Mouse (Mus musculus) c-Kit-positive CD71-positive TER-119-positive erythroid progenitor cells, embryonic 14.5 days (primary cell): ENCODE results near the gene Tex2.
"Not testable (repeated sequence)": the region's sequence is repeated elsewhere in the genome, so short reads cannot be mapped to it uniquely, and the experiment has no call there.

Experiments used
- DNase-seq: peaks from one replicate; pipeline ENCODE4 v3.0.0-alpha.2; 2013; ENCODE audit warnings: low spot score

The Tex2 gene

DNA sequence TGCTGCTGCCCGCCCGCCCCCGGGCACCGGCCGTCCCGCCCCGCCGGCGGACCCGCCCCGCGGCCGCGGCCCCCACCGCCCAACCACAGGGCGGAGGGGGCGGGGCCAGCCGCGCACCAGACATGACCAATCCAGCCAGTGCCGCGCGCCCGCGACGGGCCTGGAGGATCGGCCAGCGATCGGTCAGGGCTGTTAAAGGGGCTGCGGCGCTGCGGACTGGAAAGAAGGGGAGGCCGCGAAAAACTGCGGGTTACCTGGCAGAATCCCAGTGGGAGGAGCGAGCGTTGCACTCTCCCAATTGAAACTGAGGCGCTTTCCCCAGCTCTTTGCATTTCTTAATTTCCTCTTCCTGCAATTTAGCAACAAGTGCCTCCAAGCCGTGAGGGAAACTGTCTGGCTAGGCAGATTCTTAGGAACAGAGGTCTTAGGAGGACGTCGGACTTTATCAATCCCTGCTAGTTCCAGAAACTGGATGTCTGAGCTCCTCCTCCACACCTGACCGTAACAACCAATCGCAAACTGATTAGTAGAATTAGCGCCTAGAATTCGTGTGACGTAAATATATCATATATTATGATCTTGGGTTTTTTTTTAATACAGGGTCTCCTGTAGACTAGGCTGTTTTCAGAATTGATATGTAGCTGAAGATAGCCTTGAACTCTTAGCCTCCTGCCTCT is at the start of gene Tex2:
TSS of gene Tex2 (minus strand) at position 463 of the 677 bp plus-strand sequence.
- peak; percentile 91 for DNase-seq

DNA sequence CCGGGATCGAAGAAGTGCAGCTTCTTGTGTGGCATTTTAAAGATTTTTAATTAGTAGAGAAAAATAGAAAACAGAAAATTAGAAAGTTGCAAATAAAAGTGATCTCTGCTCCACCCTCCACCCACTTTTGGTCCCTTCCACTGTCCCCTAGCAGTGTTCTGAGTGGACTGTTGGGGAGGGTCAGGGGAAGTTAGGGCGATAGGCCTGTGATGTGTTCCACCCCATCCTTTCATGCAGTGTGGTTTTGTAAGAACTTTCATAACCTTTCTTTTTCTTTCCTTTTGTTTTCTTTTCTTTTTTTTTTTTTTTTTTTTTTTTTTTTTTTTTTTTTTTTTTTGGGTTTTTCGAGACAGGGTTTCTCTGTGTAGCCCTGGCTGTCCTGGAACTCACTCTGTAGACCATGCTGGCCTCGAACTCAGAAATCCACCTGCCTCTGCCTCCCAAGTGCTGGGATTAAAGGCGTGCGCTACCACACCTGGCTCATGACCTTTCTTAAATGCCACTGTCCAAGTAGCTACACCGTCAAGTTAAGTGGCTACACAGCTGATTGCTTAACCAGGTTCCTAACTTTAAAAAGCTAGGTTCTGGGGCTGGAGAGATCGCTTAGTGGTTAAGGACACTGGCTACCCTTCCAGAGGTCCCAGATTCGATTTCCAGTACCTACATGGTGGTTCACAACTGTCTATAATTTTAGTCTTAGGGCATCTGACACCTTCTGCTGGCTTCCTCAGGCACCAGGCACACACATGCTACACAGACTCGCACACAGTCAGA is 49.6 kb upstream of the Tex2 start:
- DNase-seq: no peak

DNA sequence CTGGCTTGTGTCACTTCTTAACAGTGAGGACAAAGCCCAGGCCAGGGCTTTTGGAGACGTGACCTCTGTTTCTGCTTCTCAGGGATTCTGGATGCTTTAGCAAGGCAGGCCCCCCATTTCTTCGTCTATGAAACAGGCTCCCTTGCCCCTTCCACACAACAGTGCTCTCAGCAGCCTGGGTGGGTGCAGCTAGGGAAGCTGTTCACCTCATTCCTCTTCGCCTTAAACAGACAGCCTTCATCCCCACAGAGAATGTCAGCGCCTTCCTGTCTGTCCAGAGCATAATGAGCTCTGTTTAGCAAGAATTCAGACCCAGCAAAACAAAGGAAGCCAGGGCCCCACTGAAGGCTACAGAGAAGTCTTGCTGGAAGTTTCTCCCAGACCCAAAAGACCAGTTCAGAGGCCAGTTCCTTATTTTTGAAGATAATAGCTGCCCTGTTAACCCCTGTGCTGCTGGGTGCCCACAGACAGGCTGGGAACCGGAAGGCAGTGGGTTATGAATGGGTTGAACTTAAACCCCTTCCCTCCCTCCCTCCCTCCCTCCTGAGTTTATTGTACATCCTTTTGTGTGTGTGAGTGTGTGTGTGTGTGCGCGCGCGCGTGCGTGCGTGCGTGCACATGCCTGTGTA is 47.3 kb upstream of the Tex2 start:
- DNase-seq: no peak

GRCm38 (mm10) chr11:106659598-106660295 is 46.5 kb upstream of the Tex2 start:
- DNase-seq: no peak

DNA sequence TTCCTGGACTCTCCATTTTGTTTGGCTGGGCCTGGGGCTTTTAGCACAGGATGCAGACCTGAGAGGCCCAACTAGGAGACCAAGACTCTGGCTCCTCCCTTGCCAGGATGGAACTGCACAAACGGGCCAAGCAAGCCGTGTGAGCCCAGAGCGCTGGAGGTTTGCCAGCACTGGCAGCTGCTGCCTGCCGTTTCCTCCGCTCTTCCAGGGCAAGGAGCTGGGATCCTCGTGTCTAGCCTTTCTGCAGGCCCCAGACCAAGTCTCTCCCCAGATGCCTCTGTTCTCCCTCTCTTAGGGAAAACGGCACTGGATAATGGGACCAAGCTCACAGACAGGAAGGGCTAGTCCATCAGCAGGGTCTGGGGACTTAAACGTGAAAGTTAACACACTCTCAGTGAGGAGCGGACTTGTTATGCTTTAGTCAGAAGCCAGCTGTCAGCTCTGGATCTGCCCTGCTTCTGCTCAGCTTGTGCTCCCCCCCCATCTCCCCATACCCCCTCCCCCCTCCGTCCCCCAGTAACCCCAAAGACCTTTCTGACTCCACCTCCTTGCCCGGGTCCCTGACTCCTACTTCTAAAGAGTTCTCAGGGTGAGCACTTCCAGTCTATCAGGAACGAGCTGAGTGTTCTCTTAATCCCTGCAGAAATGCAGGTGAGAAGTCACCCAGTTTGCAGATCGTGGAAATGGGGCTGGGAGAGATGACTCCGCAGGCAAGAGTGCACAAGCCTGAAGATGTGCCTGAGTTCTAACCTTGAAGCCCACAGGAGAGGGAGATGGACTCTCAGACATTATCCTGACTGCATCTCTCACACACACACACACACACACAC is 45.0 kb upstream of the Tex2 start:
- no peak for DNase-seq

- not testable (repeated sequence) for DNase-seq
These were observed 43.8 kb upstream of the Tex2 start for GRCm38 (mm10) chr11:106656896-106657498.

GRCm38 (mm10) chr11:106648347-106648746 is 35.1 kb upstream of the Tex2 start:
- DNase-seq: peak; percentile 67

GRCm38 (mm10) chr11:106642966-106643637 is 29.9 kb upstream of the Tex2 start:
- DNase-seq: no peak

GRCm38 (mm10) chr11:106641580-106641979 is 28.4 kb upstream of the Tex2 start:
- no peak for DNase-seq

- no peak for DNase-seq
These were observed 26.8 kb upstream of the Tex2 start for GRCm38 (mm10) chr11:106640059-106640458.

- no peak for DNase-seq
These were observed 26.1 kb upstream of the Tex2 start for GRCm38 (mm10) chr11:106639356-106639692.

GRCm38 (mm10) chr11:106638551-106639355 is 25.5 kb upstream of the Tex2 start:
- no peak for DNase-seq

DNA sequence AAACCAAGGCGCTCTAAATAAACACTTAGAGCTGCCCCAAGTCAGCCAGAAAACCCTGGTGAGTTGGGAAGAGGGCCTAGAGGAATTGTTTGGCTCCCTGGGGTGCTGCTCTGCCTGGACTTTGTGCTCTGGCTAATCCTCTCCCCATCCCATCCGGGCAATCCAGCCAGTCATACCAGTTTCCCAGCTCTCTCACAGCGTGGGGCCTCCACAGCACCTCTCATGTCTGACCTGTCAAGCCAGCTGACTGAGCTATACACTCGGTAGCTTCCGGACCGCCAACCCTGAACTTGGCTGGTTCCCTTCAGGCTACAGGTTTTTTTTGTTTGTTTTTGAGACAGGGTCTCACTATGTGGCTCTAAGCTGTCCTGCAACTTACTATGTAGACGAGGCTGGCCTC is 24.5 kb upstream of the Tex2 start:
- no peak for DNase-seq

DNA sequence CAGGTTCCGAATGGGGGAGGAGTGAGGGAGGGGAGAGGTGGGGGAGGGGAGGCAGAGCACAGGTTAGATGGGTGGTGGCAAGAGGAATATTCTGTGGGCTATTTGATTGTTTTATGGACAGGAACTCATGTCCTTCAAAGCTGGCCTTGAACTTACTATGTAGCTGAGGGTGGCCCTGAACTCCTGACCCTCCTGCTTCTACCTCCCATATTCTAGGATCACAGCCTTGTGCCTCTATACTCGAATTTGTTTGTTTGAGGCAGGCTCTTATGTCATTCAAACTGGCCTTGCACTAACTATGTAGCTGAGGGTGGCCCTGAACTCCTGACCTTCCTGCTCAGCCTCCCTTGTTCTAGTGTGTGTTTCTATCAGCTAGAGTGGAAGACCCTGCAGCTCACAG is 22.7 kb upstream of the Tex2 start:
- DNase-seq: no peak

- not testable (repeated sequence) for DNase-seq
These were observed 21.0 kb upstream of the Tex2 start for GRCm38 (mm10) chr11:106634175-106634574.

DNA sequence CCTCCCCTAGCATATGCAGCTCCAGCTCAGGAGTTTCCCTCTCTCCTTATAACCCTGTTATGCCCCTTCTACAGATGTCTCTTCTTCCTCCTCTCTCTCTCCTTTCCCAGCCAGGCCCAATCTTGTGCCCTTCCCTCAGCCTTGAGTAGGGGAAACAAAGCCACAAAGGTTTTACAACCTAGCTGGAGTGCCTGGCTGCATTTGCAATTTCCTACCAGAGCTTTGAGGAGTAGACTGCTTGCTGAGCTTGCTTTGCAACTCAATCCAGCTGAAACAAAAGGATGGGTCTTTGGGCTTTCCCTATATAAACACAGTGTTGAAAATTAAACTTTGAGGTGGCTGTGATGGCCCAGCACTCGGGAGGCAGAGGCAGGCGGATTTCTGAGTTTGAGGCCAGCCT is 20.2 kb upstream of the Tex2 start:
- no peak for DNase-seq

- DNase-seq: peak; percentile 52
These were observed 14.5 kb upstream of the Tex2 start for GRCm38 (mm10) chr11:106627692-106628091.

- DNase-seq: no peak
These were observed 12.4 kb upstream of the Tex2 start for GRCm38 (mm10) chr11:106625577-106625976.

DNA sequence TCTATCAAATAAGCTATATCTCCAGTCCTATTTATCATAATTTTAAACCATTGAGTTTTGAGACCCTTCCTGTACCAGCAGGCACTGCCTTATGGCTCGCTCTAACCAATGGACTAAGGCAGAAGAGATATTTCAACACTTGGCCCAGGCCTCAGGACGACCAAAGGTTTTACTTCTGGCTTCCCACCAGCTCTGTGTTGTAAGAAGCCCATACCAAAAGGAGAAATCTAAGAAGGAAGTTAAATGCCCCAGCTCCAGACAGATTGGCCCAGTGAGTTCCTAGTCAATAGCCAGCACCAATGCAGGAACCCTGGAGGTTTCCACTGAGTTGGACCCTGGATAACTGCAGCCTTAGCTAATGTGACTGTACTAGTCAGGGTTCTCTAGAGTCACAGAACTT is 10.4 kb upstream of the Tex2 start:
- no peak for DNase-seq

GRCm38 (mm10) chr11:106622056-106622455 is 8.8 kb upstream of the Tex2 start:
- no peak for DNase-seq
